Mouse (Mus musculus): ENCODE results near the gene Snrpf.

The Snrpf gene

GRCm38 (mm10) chr10:93589281-93589848 lies at the start of gene Snrpf:
Gene Snrpf, minus strand, starts transcription at chr10:93589706.
- DNase-seq (ENCODE audit: low read depth, low spot score), result peak; percentile 95

GRCm38 (mm10) chr10:93635941-93636340 lies 46.4 kb upstream of the Snrpf start:
- no peak for DNase-seq (ENCODE audit: low read depth, low spot score)

GRCm38 (mm10) chr10:93633971-93634370 lies 44.5 kb upstream of the Snrpf start:
- no peak for DNase-seq (ENCODE audit: low read depth, low spot score)

- no peak for DNase-seq (ENCODE audit: low read depth, low spot score)
Measured at GRCm38 (mm10) chr10:93633563-93633962, 44.1 kb upstream of the Snrpf start.

- no peak for DNase-seq (ENCODE audit: low read depth, low spot score)
Measured at GRCm38 (mm10) chr10:93632086-93632485, 42.6 kb upstream of the Snrpf start.

GRCm38 (mm10) chr10:93630310-93630709 lies 40.8 kb upstream of the Snrpf start:
- no peak for DNase-seq (ENCODE audit: low read depth, low spot score)

- no peak for DNase-seq (ENCODE audit: low read depth, low spot score)
Measured at GRCm38 (mm10) chr10:93624151-93624550, 34.6 kb upstream of the Snrpf start.

GRCm38 (mm10) chr10:93623725-93624124 lies 34.2 kb upstream of the Snrpf start:
- no peak for DNase-seq (ENCODE audit: low read depth, low spot score)

- DNase-seq (ENCODE audit: low read depth, low spot score), result no peak
Measured at GRCm38 (mm10) chr10:93620438-93621179, 31.1 kb upstream of the Snrpf start.

- no peak for DNase-seq (ENCODE audit: low read depth, low spot score)
Measured at GRCm38 (mm10) chr10:93614850-93615249, 25.3 kb upstream of the Snrpf start.

- no peak for DNase-seq (ENCODE audit: low read depth, low spot score)
Measured at GRCm38 (mm10) chr10:93611419-93612007, 22.0 kb upstream of the Snrpf start.

- no peak for DNase-seq (ENCODE audit: low read depth, low spot score)
Measured at GRCm38 (mm10) chr10:93610896-93611295, 21.4 kb upstream of the Snrpf start.

- no peak for DNase-seq (ENCODE audit: low read depth, low spot score)
Measured at GRCm38 (mm10) chr10:93609236-93609635, 19.7 kb upstream of the Snrpf start.

GRCm38 (mm10) chr10:93608051-93608450 lies 18.5 kb upstream of the Snrpf start:
- peak; percentile 17 for DNase-seq (ENCODE audit: low read depth, low spot score)

GRCm38 (mm10) chr10:93606326-93606725 lies 16.8 kb upstream of the Snrpf start:
- DNase-seq (ENCODE audit: low read depth, low spot score), result no peak

GRCm38 (mm10) chr10:93603256-93603655 lies 13.8 kb upstream of the Snrpf start:
- no peak for DNase-seq (ENCODE audit: low read depth, low spot score)

GRCm38 (mm10) chr10:93602309-93602708 lies 12.8 kb upstream of the Snrpf start:
- DNase-seq (ENCODE audit: low read depth, low spot score), result no peak

GRCm38 (mm10) chr10:93596641-93597040 lies 7.1 kb upstream of the Snrpf start:
- no peak for DNase-seq (ENCODE audit: low read depth, low spot score)

GRCm38 (mm10) chr10:93595831-93596230 lies 6.3 kb upstream of the Snrpf start:
- no peak for DNase-seq (ENCODE audit: low read depth, low spot score)

GRCm38 (mm10) chr10:93594022-93594482 lies 4.5 kb upstream of the Snrpf start:
- peak; percentile 68 for DNase-seq (ENCODE audit: low read depth, low spot score)

GRCm38 (mm10) chr10:93592456-93592855 lies 3.0 kb upstream of the Snrpf start:
- DNase-seq (ENCODE audit: low read depth, low spot score), result no peak

- peak; percentile 8 for DNase-seq (ENCODE audit: low read depth, low spot score)
Measured at GRCm38 (mm10) chr10:93588796-93589195, 710 bp downstream of the Snrpf start.

Measured in embryo, embryonic 11.5 days (tissue).